Mouse (Mus musculus) neural tube, embryonic 14.5 days (tissue): ENCODE results near the gene Abtb2. TPM values are rescaled to one million over a fixed set of nuclear protein-coding genes. Genes with fewer than 3 reads are reported as not detected.

Source experiments
- ATAC-seq: fragments of 200-750 bp; cut with Nextera tagmentation; 2 replicates; pipeline ENCODE4 v1.8.0; 2017; ENCODE audit warnings: low read depth, mild to moderate bottlenecking, moderate TSS enrichment, moderate library complexity
- H3K27ac ChIP-seq: fragments of 300-500 bp; sonication (generic); 2 replicates; pipeline ENCODE4 v1.5.1; 2014; ENCODE audit warnings: low read depth, mild to moderate bottlenecking, control low read depth, low read length, moderate library complexity, mixed read lengths
- H3K27me3 ChIP-seq: fragments of 300-500 bp; sonication (generic); 2 replicates; pipeline ENCODE4 v1.6.1; 2014; ENCODE audit warnings: low read length; ENCODE audit not compliant: control insufficient read depth, insufficient read depth
- H3K36me3 ChIP-seq: fragments of 300-500 bp; sonication (generic); 2 replicates; pipeline ENCODE4 v1.6.1; 2014; ENCODE audit warnings: low read length, mixed read lengths; ENCODE audit not compliant: control insufficient read depth, insufficient read depth
- H3K4me1 ChIP-seq: fragments of 300-500 bp; sonication (generic); 2 replicates; pipeline ENCODE4 v1.6.1; 2014; ENCODE audit warnings: low read length; ENCODE audit not compliant: control insufficient read depth, insufficient read depth
- H3K4me2 ChIP-seq: fragments of 300-500 bp; sonication (generic); 2 replicates; pipeline ENCODE4 v1.6.1; 2014; ENCODE audit warnings: mild to moderate bottlenecking, low read depth, low read length, control low read depth
- H3K4me3 ChIP-seq: fragments of 300-500 bp; sonication (generic); 2 replicates; pipeline ENCODE4 v1.5.1; 2014; ENCODE audit warnings: low read depth, low read length, control low read depth, mixed read lengths
- H3K9ac ChIP-seq: fragments of 300-500 bp; sonication (generic); replicated peaks from 2 replicates; pipeline ENCODE4 v1.6.1; 2014; ENCODE audit warnings: low read depth, mild to moderate bottlenecking, control low read depth, low read length, mixed read lengths
- H3K9me3 ChIP-seq: fragments of 300-500 bp; sonication (generic); 2 replicates; pipeline ENCODE4 v1.6.1; 2016; ENCODE audit warnings: low read length; ENCODE audit not compliant: control insufficient read depth
- WGBS: fragments of 180-500 bp; shearing (Covaris S2); extraction: QIAGEN DNeasy Blood & Tissue Kit; methylation state at CpG from one replicate; pipeline ENCODE4 v1.1.7; 2014; 5-methylcytosine and 5-hydroxymethylcytosine counted together
- polyA plus RNA-seq: library from polyadenylated mRNA; unstranded; fragments of >200 nt; fragmentation: Nextera tagmentation; extraction: Ambion mirVana; gene quantifications from 2 replicates; pipeline ENCODE4 v1.2.1, GENCODE M21; 2014

The Abtb2 gene
- polyA plus RNA-seq, 1 experiment from 2014 or later: 7.8 TPM

DNA sequence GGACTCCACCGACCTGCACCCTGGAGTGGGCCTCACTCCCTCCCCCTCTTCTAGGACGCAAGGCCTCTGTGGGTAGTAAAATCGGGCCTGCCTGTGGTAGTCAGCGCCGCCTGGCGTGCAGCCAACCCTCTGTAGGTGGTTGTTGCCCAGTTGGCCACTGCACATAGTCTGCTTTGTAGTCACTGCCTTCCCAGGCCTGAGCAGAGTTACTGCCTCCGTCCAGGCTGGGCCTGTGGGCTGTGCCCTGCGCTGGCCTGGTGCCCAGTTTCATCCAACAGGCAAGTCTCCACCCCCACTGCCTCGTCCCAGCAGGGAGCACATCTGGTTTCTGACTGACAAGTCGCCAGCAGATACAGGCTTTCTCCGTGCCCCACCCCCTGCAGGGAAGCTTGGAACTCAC lies 140.1 kb downstream of the Abtb2 start:
- H3K4me2 ChIP-seq: no peak overlapping the region
- H3K27me3 ChIP-seq: no peaks in the 10 kb centered on the region

DNA sequence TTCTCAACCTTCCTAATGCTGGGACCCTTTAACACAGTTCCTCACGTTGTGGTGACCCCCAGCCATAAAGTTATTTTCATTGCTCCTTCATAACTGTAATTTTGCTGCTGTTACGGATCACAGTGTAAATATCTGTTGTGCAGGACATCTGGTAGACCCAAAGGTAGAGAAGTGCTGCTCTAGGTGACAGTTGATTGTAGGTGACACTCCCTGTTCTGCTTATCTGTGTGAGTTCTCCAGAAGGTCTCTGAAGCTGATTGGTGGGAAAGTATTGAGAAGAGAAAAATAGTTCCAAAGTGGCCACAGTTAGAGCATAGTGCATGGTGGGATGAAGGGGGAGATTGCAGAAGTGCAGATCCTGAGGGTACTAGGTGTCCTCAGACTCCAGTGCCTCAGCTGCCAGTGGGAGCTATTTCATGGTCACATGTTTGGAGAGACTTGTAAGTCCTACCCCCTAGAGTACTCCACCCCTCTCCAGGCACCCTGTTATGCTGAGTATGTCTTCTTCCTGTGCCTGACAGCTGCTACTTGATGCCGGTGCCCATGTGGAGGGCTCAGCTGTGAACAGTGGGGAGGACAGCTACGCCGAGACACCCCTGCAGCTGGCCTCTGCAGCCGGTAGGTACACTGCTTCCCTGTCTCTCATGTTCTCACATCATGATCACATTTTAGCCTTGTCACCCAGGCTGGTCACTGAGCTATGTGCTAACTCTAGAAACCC lies 141.1 kb downstream of the Abtb2 start:
- Histone ChIP-seq H3K27ac (no peak overlapping the region), H3K4me3 (no peak overlapping the region), H3K9me3 (no peaks in the 10 kb centered on the region), H3K4me2 (no peak overlapping the region), H3K9ac (no peak overlapping the region), H3K36me3 (no peaks in the 10 kb centered on the region), H3K27me3 (no peaks in the 10 kb centered on the region), H3K4me1 (peaks cover 8% of the 10 kb centered on the region; the same call in 1 of the 2 replicates)
- 79% methylated on average over 6 of the region's 6 CpGs for WGBS
- no peak for ATAC-seq

More for the DNA sequence above, 140.1 kb downstream of the Abtb2 start:
- no peak overlapping the region for H3K9ac ChIP-seq
- ATAC-seq: peak; percentile 88
- no peaks in the 10 kb centered on the region for H3K9me3 ChIP-seq
- H3K4me3 ChIP-seq: no peak overlapping the region
- H3K36me3 ChIP-seq: no peaks in the 10 kb centered on the region
- WGBS: 32% methylated on average over 11 of the region's 11 CpGs
- H3K27ac ChIP-seq: no peak overlapping the region
- H3K4me1 ChIP-seq: peaks cover 8% of the 10 kb centered on the region; the same call in 1 of the 2 replicates

DNA sequence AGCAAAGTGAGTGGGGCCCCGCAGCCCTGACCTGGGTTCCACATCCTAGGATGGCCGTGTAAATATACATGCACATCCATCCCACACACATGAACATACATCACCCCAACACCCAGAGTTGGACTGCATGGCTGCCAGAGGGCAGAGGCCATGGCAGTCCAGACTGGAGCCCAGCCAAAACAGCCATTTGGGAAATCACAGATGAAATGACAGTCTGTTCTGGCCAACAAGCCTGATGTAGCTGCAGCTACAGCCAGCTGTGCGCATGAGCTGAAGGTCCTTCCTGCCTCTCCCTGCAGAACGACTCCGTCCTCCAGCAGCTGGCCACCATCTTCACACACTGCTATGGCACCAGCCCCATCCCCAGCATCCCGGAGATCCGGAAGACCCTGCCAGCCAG lies 144.7 kb downstream of the Abtb2 start:
- Histone ChIP-seq H3K4me3 (no peak overlapping the region), H3K27ac (no peak overlapping the region), H3K4me1 (no peaks in the 10 kb centered on the region), H3K4me2 (no peak overlapping the region), H3K27me3 (no peaks in the 10 kb centered on the region), H3K9ac (no peak overlapping the region), H3K9me3 (no peaks in the 10 kb centered on the region), H3K36me3 (no peaks in the 10 kb centered on the region; the same call in 1 of the 2 replicates)
- no peak for ATAC-seq
- WGBS: 87% methylated on average over 7 of the region's 7 CpGs

DNA sequence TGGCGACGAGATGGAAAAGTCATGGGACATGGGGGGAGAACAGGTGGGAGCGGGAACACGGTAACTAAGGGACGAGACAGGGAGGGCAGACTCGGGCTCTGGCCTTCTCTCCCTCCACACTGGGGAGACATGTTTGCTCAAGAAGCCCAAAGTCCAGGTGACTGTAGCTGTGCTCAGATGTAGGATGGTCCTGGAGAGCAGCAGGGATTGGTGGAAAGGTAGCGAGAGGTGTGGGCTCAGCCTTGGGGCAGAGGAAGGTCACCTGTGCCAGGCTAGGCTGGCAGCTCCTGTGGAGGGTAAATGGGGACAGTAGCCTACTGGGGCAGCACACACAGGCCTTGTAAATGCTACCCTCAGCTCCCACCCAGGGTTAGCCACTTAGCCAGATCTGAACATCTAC lies 147.7 kb downstream of the Abtb2 start:
- no peaks in the 10 kb centered on the region for H3K4me1 ChIP-seq
- no peaks in the 10 kb centered on the region; the same call in 1 of the 2 replicates for H3K36me3 ChIP-seq
- no peak overlapping the region for H3K27ac ChIP-seq
- H3K4me3 ChIP-seq: no peak overlapping the region
- no peak overlapping the region for H3K9ac ChIP-seq
- no peaks in the 10 kb centered on the region for H3K9me3 ChIP-seq
- no peaks in the 10 kb centered on the region for H3K27me3 ChIP-seq
- no peak for ATAC-seq
- no peak overlapping the region for H3K4me2 ChIP-seq
- 93% methylated on average over 7 of the region's 7 CpGs for WGBS

DNA sequence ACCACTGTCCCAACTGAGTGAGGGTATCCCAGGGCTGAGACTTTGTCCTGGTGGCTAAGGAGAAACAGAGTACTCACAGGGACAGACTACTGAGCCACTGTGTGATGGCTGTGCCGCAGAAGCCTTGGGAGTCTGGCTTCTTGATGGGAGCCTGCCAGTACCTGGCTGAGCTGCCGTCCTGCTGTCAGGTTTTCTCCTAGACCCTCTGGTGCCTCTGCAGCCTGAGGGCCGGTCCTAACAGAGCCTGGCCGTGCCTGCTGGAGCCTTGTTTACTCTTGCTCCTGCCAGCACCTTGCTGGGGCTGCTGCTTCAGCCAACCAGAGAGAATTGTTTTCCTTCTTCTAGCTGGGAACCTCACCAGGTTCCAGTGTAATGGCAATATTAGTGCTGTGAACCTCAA lies 148.3 kb downstream of the Abtb2 start:
- no peak overlapping the region for H3K9ac ChIP-seq
- no peak overlapping the region for H3K4me3 ChIP-seq
- H3K4me2 ChIP-seq: no peak overlapping the region
- H3K36me3 ChIP-seq: no peaks in the 10 kb centered on the region; the same call in 1 of the 2 replicates
- H3K4me1 ChIP-seq: no peaks in the 10 kb centered on the region
- no peak for ATAC-seq
- 78% methylated on average over 4 of the region's 4 CpGs for WGBS
- H3K27ac ChIP-seq: no peak overlapping the region
- no peaks in the 10 kb centered on the region for H3K9me3 ChIP-seq
- no peaks in the 10 kb centered on the region for H3K27me3 ChIP-seq

DNA sequence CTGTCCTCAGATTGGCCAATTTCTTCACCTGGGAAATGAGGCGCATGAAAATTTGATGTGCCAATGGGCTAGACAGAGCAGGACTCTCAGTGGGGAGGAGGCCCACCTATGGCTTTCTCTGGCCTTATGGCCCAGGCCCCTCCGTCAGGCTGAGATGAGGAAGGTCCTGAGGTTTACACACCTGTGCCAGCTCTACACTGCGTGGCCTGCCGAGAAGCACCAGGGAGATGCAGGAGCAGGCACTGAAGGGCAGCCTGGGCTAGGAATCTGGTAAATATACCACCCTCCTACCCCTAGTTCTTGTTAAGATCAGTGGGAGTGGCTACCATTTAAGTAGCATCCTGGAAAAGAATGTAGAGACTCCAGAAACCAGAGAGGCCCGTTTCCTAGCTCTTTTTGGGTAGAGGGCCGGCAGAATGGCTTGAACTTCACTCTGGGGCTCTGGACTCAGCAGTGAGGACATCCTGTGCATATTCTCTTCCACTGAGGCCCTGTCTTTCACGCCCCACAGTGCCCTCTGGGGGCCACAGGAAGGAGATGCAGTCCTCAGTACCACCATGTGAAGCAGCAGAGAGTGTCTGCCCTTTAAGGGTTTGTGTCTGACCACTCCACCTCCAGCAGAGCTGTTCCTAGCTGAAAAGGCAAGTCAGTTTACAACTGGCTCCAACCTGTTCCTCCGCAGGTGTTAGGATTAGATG lies 152.6 kb downstream of the Abtb2 start:
- Histone ChIP-seq H3K4me3 (no peak overlapping the region), H3K27me3 (no peaks in the 10 kb centered on the region), H3K36me3 (peaks cover 10% of the 10 kb centered on the region), H3K27ac (no peak overlapping the region), H3K4me1 (no peaks in the 10 kb centered on the region), H3K4me2 (no peak overlapping the region), H3K9me3 (no peaks in the 10 kb centered on the region), H3K9ac (no peak overlapping the region)
- ATAC-seq: peak; percentile 85
- WGBS: 66% methylated on average over 8 of the region's 8 CpGs

DNA sequence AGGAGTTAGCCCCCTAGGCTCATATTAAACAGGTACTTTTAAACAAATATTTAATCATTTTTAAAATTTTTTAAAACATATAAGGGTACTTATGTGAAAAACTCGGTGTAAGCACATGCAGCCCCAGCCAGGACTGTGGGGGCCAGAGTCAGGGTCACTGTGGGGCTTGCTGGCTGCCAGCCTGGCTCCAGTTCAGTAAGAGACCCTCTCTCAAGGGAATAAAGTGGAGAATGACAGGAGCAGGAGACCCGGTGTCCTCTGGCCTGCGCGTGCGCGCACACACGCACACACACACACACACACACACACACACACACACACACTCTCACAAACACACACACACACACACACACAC lies 153.2 kb downstream of the Abtb2 start:
- no peak; the same call in 1 of the 2 replicates for ATAC-seq
- Histone ChIP-seq H3K9ac (no peak overlapping the region), H3K36me3 (peaks cover 13% of the 10 kb centered on the region), H3K27me3 (no peaks in the 10 kb centered on the region), H3K4me1 (no peaks in the 10 kb centered on the region), H3K9me3 (no peaks in the 10 kb centered on the region), H3K4me2 (no peak overlapping the region), H3K27ac (no peak overlapping the region), H3K4me3 (no peak overlapping the region)
- WGBS: 91% methylated on average over 7 of the region's 7 CpGs

DNA sequence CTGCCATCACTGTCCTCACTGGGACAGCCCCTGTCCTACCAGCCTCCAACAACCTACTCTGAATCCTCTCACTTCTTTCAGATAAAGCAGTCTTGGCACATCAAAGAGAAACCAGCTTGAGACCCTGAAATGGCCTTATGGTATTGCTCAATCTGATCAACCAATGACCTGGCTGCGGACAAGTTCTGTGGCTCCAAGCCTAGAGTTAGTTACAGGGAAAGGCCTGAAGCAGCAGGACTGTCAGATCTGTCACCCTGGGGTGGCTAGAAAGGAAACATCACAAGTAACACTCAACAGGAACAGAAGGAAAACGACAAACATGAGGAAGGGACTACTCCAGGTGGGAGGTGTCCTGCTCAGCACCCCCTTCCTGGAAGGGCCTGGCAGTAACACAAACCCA lies 158.4 kb downstream of the Abtb2 start:
- H3K4me1 ChIP-seq: no peaks in the 10 kb centered on the region
- no peak overlapping the region for H3K27ac ChIP-seq
- peaks cover 32% of the 10 kb centered on the region for H3K36me3 ChIP-seq
- H3K4me3 ChIP-seq: no peak overlapping the region
- H3K27me3 ChIP-seq: no peaks in the 10 kb centered on the region
- H3K9ac ChIP-seq: no peak overlapping the region
- ATAC-seq: no peak
- no peak overlapping the region for H3K4me2 ChIP-seq
- 93% methylated on average over 2 of the region's 2 CpGs for WGBS
- no peaks in the 10 kb centered on the region for H3K9me3 ChIP-seq

DNA sequence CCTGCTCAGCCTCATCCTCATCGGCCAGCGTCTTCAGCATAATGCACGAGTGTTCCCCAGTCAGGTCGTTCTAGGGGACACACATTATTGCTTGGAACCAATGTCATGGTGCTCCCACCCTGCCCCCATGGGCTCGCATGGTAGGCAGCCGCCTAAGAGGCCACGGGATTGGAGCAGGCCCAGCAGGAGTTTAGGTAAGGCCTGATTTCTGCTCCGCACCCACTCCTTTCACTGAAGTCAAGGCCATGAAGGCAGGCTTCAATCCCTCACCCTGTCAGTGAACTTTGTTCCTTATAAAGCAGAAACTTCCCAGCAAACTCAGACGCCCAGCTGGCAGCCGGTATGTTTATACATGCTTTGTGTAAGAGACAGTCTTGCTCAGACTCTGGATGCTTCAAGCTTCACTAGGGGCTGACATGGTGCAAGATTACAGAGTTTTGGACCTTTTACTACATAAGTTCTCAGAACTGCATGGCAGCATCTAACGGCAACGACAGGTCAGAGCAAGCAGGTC lies 162.0 kb downstream of the Abtb2 start:
- no peak overlapping the region for H3K9ac ChIP-seq
- WGBS: 91% methylated on average over 12 of the region's 12 CpGs
- H3K27ac ChIP-seq: no peak overlapping the region
- ATAC-seq: no peak
- H3K4me1 ChIP-seq: no peaks in the 10 kb centered on the region
- no peak overlapping the region for H3K4me2 ChIP-seq
- H3K27me3 ChIP-seq: no peaks in the 10 kb centered on the region
- H3K4me3 ChIP-seq: no peak overlapping the region
- no peaks in the 10 kb centered on the region for H3K9me3 ChIP-seq
- H3K36me3 ChIP-seq: peaks cover 36% of the 10 kb centered on the region
